Mouse (Mus musculus): ENCODE measurements around the gene Prss46. TPM values are rescaled to one million over a fixed set of nuclear protein-coding genes. Genes with fewer than 3 reads are reported as not detected.

The Prss46 gene
- total and polyA plus RNA-seq, 2 experiments from 2014 or later: not detected

DNA sequence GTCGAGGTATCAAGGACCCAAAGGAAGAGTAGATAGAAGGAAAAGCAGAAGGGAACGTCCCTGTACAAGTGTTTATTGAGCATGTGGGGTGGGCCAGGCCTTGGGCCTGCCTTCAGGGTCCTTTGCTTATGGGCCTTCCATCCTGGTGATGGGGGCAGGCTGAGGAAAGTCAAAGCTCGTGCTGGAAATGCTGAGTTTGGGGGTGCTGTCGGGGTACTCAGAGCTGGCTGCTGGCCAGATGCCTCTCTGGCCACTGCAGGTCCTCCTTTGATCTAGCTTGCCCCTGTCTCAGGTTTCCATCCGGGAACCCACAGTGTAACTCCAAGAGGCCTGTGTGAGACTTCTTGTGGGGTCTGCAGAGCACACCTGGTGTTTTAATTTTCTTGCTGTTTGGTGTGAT is 14.2 kb downstream of the Prss46 start:
- H3K27ac ChIP-seq: no peak overlapping the region
- no peak overlapping the region for H3K4me3 ChIP-seq (ENCODE audit: low read length)
- no peak for DNase-seq (ENCODE audit: low spot score)
- no peaks in the 10 kb centered on the region for H3K36me3 ChIP-seq (ENCODE audit: insufficient read depth, low read length)
- no peaks in the 10 kb centered on the region for H3K9me3 ChIP-seq (ENCODE audit: low read length)
- no peaks in the 10 kb centered on the region for H3K27me3 ChIP-seq (ENCODE audit: insufficient read depth, low read length)
- no peak overlapping the region for H3K4me2 ChIP-seq (ENCODE audit: low read depth, low read length)
- 61% methylated on average over 5 of the region's 5 CpGs for WGBS
- H3K4me1 ChIP-seq (ENCODE audit: insufficient read depth, low read length): no peaks in the 10 kb centered on the region
- TF ChIP-seq CTCF (IDR thresholded peaks at IDR 0.05; ENCODE audit: low read depth): no peak
- no peak overlapping the region for H3K9ac ChIP-seq (replicated peaks; ENCODE audit: low read length)
- ATAC-seq: no peak

DNA sequence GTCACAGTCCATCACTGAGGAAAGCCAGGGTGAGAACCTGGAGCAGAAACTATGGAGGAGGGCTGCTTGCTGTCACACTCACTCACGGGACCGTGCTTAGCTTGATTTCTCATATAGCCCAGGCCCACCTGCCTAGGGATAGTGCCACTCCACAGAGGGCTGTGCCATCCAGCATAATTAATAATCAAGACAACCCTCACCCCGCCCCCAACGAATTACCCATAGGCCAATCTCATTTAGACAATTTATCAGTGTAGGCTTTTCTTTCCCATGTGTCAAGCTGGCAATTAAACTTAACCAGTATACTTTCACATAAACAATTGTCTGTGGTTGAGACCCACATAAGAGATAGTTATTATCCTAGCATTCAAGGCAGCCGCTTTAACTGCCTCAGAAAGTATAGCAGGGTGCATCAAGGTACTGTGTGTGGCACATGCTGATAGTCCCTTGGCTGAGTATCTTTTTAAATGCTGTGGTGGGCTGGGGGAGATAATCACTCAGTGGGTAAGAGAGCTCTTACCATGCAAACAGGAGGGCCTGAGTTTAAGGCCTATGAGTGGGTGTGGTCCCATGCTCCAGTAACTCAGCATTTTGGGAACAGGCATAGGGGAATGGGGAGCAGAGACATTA is 14.8 kb downstream of the Prss46 start:
- DNase-seq (ENCODE audit: low spot score) (no peak), ATAC-seq (no peak)
- Histone ChIP-seq H3K27ac (no peak overlapping the region), H3K9me3 (ENCODE audit: low read length) (no peaks in the 10 kb centered on the region), H3K4me3 (ENCODE audit: low read length) (no peak overlapping the region), H3K4me1 (ENCODE audit: insufficient read depth, low read length) (no peaks in the 10 kb centered on the region), H3K4me2 (ENCODE audit: low read depth, low read length) (no peak overlapping the region), H3K36me3 (ENCODE audit: insufficient read depth, low read length) (no peaks in the 10 kb centered on the region), H3K27me3 (ENCODE audit: insufficient read depth, low read length) (no peaks in the 10 kb centered on the region), H3K9ac (replicated peaks; ENCODE audit: low read length) (no peak overlapping the region)
- 83% methylated on average over 5 of the region's 5 CpGs for whole genome bisulfite sequencing
- TF ChIP-seq CTCF (IDR thresholded peaks at IDR 0.05; ENCODE audit: low read depth): no peak

DNA sequence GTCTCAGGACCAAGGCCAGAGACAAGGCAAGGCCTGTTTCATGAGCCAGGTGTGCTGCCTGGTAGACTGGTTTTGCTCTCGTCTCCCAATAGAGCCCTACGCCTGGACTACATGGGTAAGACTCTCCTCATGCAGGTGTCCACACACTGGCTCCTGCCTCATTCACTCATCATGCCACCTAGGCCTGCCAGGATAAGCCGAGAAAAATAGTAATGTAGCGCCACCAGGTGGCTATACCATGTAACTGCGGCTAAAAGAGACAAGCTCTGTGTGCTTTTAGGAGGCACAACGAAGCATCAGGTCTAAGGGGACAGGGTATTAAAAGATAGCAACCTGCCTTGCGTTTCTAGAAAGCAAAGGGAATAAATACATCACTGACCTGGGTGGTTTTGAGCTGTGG is 26.7 kb downstream of the Prss46 start:
- 22% methylated on average over 7 of the region's 7 CpGs for WGBS
- no peaks in the 10 kb centered on the region for H3K36me3 ChIP-seq (ENCODE audit: insufficient read depth, low read length)
- no peak overlapping the region for H3K4me2 ChIP-seq (ENCODE audit: low read depth, low read length)
- no peak overlapping the region for H3K27ac ChIP-seq
- DNase-seq (ENCODE audit: low spot score) (peak; percentile 78), ATAC-seq (no peak; the same call in 1 of the 2 replicates)
- peak; percentile 85 for TF ChIP-seq CTCF (IDR thresholded peaks at IDR 0.05; ENCODE audit: low read depth)
- H3K9me3 ChIP-seq (ENCODE audit: low read length): no peaks in the 10 kb centered on the region
- peaks cover 20% of the 10 kb centered on the region for H3K4me1 ChIP-seq (ENCODE audit: insufficient read depth, low read length)
- H3K4me3 ChIP-seq (ENCODE audit: low read length): no peak overlapping the region
- H3K27me3 ChIP-seq (ENCODE audit: insufficient read depth, low read length): no peaks in the 10 kb centered on the region
- no peak overlapping the region for H3K9ac ChIP-seq (replicated peaks; ENCODE audit: low read length)

DNA sequence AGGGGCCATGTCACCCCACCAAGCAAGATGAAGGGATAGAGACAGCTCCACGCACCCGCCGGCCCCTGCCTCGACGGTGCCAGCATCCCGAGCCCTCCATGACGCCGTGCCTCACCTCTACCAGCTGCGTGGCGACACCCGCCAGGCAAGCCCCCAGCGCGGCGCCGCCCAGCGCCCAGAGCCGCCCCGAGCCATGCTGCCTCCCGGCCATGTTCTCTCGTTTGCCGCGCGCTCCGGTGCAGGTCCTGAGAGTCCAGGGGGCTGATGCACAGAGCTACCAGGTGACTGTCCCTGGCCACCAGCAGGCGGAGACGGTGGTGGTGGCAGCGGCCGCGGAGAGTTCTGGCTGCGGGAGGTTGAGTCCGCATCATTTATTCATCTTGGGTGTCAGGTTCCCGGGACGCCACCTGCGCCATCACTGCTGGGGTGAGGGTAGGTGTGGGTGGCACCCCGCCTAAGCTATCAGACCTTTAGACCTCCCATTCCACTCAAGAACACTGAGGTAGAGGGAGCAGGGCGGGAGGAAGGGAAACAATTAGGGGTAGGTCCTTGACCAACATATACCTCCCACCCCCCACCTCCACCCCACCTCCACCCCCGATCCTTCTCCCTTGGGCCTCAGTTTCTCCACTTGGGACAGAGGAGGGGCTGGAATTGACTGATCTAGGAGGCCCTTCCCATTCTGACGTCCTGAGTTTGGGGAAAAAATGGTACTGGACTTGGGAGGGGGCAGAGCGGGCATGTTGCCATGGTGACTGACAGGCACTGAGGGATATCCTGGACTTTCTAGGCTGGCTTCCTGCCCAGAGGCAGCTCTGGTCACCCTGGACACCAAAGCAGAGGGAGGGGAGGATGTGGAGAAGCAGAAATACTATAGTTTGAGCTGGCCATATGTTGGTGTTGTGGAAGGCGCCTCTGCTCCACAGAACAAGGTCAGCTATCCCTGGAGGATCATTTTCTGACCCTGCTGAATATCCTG is 29.7 kb downstream of the Prss46 start:
- Histone ChIP-seq H3K9me3 (ENCODE audit: low read length) (no peaks in the 10 kb centered on the region), H3K27ac (peak overlapping the region; percentile 60), H3K27me3 (ENCODE audit: insufficient read depth, low read length) (no peaks in the 10 kb centered on the region), H3K4me2 (ENCODE audit: low read depth, low read length) (peak overlapping the region; percentile 69), H3K4me3 (ENCODE audit: low read length) (peak overlapping the region; percentile 38), H3K9ac (replicated peaks; ENCODE audit: low read length) (peak overlapping the region; percentile 46), H3K36me3 (ENCODE audit: insufficient read depth, low read length) (no peaks in the 10 kb centered on the region), H3K4me1 (ENCODE audit: insufficient read depth, low read length) (peaks cover 20% of the 10 kb centered on the region)
- peak; percentile 93 for DNase-seq (ENCODE audit: low spot score)
- TF ChIP-seq CTCF (IDR thresholded peaks at IDR 0.05; ENCODE audit: low read depth): peak; percentile 46
- WGBS: 4% methylated on average over 40 of the region's 40 CpGs
- peak; percentile 85 for ATAC-seq

DNA sequence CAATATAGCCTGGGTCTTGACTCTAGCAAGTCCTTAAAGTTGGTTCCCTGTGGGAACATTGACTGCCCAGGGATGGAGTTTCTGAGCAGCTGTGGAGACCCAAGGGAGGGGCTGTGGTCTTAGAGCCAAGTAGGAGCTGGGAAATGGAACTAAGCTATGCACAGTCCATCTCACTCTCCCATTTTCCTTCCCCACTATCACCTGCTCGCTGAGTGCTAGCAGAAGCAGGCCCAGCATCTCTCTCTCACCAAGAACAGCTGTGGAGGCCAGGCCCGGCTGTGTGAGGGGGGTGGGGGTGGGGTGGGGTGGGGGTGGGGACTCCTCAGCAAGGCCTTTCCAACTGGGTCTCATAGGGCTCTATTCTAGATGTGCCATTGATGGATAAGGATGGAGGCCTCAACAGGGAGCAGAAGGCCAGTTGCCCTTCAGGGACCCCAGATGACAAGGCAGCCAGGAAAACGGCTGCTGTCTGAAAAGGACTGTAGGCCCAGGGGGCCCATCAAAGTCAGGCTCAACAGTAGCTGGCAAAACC is 30.4 kb downstream of the Prss46 start:
- H3K9ac ChIP-seq (replicated peaks; ENCODE audit: low read length): no peak overlapping the region
- peak; percentile 27 for DNase-seq (ENCODE audit: low spot score)
- H3K4me3 ChIP-seq (ENCODE audit: low read length): no peak overlapping the region
- no peaks in the 10 kb centered on the region for H3K27me3 ChIP-seq (ENCODE audit: insufficient read depth, low read length)
- WGBS: 2% methylated on average over 3 of the region's 3 CpGs
- H3K27ac ChIP-seq: peak overlapping the region; percentile 60; the same call in 1 of the 2 replicates
- no peaks in the 10 kb centered on the region for H3K9me3 ChIP-seq (ENCODE audit: low read length)
- TF ChIP-seq CTCF (IDR thresholded peaks at IDR 0.05; ENCODE audit: low read depth): no peak
- peak; percentile 39 for ATAC-seq
- peak overlapping the region; percentile 69; the same call in 1 of the 2 replicates for H3K4me2 ChIP-seq (ENCODE audit: low read depth, low read length)
- no peaks in the 10 kb centered on the region for H3K36me3 ChIP-seq (ENCODE audit: insufficient read depth, low read length)
- H3K4me1 ChIP-seq (ENCODE audit: insufficient read depth, low read length): peaks cover 20% of the 10 kb centered on the region

DNA sequence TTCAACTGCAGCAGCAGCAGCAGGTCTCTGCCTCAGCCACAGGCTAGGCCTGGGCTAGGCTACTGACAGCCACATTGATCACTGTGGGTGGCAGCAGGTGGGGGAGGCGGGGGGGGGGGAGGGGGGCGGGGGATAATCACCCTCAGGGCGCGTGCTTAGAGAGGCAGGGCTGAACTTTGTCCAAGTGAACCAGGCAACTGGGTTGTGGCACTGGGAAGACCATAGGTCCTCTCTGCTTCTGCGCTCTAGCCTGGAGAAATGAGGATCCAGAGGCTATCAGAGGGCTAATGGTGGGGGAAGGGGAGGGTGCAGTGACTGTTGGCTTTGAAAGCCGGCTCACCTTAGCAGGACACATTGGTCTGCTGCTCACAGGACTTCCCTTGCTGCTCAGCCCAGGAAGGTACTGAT is 31.0 kb downstream of the Prss46 start:
- H3K27me3 ChIP-seq (ENCODE audit: insufficient read depth, low read length): no peaks in the 10 kb centered on the region
- TF ChIP-seq CTCF (IDR thresholded peaks at IDR 0.05; ENCODE audit: low read depth): no peak
- no peaks in the 10 kb centered on the region for H3K9me3 ChIP-seq (ENCODE audit: low read length)
- WGBS: 24% methylated on average over 2 of the region's 6 CpGs
- H3K4me3 ChIP-seq (ENCODE audit: low read length): no peak overlapping the region
- H3K4me2 ChIP-seq (ENCODE audit: low read depth, low read length): no peak overlapping the region
- H3K27ac ChIP-seq: peak overlapping the region; percentile 60; the same call in 1 of the 2 replicates
- H3K36me3 ChIP-seq (ENCODE audit: insufficient read depth, low read length): no peaks in the 10 kb centered on the region
- no peak for ATAC-seq
- peaks cover 21% of the 10 kb centered on the region for H3K4me1 ChIP-seq (ENCODE audit: insufficient read depth, low read length)
- DNase-seq (ENCODE audit: low spot score): no peak
- H3K9ac ChIP-seq (replicated peaks; ENCODE audit: low read length): no peak overlapping the region
